Mouse (Mus musculus): ENCODE data around the gene Ccdc126.

Gene Ccdc126

DNA sequence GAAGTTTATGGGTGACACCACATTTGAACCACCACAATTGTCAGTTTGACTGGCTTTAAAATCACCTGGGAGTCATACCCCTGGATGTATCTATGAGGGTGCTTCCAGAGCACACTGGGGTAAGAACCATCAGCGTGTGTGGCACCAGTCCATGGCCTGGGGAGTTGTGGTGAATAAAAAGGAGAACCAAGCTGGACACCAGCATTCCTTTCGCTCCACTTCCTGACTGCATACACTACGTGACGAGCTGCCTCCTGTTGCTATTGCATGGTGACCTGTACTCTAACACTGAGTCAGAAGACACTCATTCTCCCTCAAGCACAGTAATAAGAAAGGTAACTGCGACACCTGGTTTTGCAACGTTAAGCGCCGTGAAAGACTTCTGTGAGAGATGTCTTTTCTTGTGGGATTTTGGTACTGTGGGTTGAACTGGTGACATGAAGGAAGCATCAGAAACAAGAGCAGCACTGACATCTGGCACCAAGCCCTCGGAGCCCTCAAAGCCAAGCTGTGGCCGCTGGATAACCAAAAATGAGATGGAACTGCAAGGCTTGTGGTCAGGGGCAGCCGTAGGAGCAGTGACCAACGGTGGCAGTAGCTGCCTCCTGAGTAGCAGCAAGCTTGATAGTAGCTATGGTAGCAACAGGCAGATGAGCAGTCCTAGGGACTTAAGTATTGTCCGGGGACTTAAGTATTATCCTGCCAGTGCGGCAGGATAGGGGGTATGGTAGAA is 24.8 kb downstream of the Ccdc126 start:
- in situ Hi-C loops (cut with MboI, MseI): no loop called here

DNA sequence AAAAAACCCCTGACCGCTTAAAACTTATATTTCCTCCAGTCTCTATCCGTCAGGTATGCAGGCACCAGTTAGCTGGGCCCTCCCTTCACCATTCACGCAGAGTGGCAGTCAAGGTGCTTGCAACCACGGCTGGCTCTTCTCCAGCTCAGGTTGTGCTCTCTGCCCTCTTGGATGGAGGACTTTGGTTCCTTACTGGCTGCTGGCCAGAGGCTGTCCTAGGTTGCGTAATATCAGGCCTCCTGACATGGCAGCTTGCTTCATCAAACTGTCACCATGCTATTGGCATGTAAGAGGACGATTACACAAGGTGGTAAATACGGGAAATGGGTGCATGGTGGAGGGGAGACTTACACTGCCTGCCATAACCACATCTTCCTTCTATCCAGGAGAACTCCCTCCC is 30.8 kb downstream of the Ccdc126 start:
- in situ Hi-C loops (cut with MboI, MseI): no loop called here

DNA sequence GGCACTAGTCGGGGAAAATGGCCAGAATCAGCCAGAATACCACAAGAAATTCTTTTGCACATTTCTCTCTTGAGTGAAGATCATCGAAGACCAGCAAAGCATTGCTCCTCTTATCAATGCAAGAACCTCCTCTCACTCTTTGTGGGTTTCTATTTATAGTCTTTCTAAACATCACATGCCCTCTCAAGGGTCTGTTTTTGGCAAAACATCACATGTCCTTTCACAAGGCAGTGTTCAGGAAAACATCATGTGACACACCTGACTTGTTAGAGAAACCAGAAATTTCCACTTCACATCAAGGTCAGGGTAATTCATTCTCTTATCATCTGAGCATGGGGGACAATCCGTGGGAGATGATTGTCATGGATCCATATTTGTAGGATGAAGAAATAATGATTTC is 35.5 kb downstream of the Ccdc126 start:
- in situ Hi-C loops (cut with MboI, MseI): no loop called here

DNA sequence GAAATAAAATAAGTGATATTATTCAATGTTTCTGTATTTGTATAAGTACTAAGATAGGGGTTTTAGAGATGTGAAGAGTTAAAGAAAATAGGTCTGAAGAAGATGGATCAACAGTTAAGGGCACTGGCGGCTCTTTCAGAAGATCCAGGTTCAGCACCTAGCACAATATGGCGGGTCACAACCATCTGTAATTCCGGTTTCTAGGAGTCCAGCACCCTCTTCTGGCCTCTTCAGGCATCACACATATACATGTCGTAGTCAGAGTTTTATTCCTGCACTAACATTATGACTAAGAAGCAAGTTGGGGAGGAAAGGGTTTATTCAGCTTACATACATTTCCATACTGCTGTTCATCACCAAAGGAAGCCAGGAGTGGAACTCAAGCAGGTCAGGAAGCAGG is 36.1 kb downstream of the Ccdc126 start:
- in situ Hi-C loops (cut with MboI, MseI): no loop called here

DNA sequence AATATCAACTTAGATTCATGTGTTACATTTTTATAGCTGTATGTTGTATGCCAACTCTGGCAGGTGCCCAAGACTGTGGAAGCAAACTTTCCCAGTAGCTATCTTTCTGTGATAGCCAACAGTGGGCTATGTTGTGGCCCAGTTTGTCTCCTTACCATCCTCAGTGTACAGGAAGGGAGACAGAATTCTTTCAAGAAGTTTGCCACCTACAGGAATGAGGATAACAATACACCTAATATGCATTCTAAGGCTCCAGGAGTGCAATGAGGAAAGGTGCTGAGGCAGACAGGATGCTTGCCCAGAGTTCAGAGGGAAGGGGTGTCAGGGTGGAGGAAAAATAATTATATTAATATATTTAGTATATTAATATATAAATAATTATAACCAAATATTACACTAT is 41.3 kb downstream of the Ccdc126 start:
- in situ Hi-C loops (cut with MboI, MseI): loop anchor here (10.0 kb wide), 1 partner anchor 744 kb away; no protein-coding TSS in a partner anchor

DNA sequence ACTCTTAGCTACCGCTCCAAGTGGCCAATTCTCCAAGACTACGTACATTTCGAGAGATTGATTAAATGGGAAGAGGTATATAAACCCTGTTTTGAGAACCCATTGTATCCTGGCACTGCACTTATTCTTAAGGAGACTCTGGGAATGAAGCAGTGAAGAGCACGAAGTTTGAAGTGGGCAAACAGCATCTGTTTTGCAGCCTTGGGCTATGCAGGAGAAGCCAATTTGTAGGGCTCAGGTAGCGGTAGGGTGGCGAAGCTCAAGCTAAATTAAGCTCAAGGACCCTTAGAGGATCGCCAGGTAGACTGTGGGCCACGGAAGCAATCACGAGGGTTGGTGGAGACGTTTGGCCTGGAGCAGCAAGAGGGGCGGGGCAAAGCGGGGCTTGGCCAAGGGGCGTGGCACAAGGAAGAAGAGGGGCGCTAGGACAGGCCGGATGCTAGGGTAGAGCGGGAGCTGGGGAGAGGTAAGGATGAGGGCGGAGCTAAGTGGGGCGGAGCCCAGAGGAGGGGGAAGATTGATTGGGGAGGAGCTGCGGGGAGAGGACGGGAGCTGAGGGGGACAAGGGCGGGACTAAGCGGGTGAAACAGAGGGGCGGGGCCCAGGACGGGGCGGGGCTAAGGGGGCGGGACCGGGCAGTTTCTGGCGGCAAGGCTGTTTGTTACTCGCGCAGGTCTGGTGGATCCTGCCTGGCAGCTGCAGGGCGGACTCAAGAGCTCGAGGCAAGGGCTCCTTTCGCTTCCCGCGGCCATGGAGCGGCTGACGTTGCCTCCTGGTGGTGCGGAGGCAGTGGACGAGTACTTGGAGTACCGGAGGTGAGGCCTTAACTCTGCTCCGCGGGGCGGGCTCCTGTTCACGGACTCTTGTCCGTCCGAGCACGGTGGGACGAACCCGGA is 48.3 kb downstream of the Ccdc126 start, which contains the start of gene Fam221a:
Gene Fam221a, plus strand, starts transcription at position 581 of the 896 bp plus-strand sequence.
- in situ Hi-C loops (cut with MboI, MseI): loop anchor here (5.0 to 10.0 kb wide), 2 partner anchors 45 to 737 kb away; no protein-coding TSS in a partner anchor

DNA sequence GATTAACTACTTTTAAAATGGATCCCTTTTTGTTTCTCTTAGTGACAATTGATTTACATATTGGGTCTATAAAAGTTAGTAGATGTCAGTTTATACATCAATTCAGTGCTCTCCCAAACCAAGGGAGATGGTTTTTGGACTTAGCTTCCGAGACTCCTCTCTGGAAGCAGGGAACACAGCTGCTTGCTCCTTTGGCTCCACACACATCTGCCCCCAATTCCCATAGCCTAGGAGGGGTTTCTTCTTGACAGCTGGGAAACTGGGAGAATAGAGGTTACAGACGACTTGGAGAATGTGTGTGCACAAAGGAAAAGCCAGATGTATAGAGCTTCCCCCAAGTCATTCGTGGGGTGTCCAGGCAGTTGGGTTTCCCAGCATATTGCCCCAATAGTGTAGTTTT is 49.1 kb downstream of the Ccdc126 start:
- in situ Hi-C loops (cut with MboI, MseI): loop anchor here (5.0 to 10.0 kb wide), 2 partner anchors 46 to 737 kb away; no protein-coding TSS in a partner anchor

DNA sequence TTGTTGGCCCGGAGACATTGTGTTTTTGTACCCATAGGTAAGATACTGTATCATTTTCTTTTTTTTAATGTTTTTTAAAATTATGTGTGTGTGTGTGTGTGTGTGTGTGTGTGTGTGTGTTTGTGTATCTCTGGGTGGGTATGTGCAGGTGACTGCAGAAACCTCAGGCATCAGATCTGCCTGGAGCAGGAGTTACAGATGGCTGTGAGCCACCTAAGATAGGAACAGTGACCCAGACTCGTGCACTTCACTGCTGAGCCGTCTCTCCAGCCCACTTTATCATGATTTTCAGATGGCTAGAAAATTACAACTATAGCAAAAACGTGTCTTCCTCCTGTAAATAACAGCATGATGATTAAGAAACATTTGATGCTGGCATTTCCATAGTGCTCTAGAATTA is 53.6 kb downstream of the Ccdc126 start:
- in situ Hi-C loops (cut with MboI, MseI): no loop called here

DNA sequence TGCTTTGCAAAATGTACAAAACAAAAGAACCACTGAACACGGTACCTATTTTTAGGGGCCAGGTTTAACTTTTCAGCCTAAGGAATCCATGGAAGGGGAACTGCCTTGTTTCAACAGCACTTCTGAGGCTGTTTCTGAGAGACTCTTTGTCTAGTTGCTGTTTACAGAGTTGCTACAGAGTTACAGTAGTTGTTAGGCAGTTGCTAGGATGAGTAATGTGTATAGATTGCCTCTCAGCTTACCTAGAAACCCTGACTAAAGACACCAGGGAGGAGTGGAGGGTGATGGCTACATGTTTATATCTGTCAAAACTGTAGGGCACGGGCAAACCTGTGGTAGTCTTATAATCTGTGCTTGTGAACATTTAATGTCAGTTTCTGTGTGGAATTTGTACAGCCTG is 54.9 kb downstream of the Ccdc126 start:
- in situ Hi-C loops (cut with MboI, MseI): no loop called here

DNA sequence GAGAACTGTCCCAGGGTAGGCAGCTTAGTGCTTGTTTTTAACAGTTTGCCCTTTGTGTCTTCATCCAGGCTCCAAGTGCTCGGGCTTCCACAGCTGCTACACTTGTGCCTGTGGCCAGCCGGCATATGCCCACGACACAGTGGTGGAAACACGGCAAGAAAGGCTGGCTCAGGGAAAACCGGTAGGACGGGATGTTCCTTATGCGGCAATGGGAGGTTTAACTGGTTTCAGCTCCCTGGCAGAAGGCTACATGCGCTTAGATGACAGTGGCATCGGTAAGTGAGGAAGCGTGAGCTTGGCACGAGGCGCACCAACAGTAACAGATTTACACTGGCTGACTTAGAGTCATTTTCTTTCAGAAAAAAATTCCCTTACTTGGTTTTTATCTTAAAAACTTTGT is 59.3 kb downstream of the Ccdc126 start:
- in situ Hi-C loops (cut with MboI, MseI): no loop called here

All from regulatory T cell (primary cell).